In genomic region chr1:149954026-149954425, GRCm38 (mm10) we compare ENCODE assay signal across 29 mouse cellular contexts. TPM values are rescaled to one million over a fixed set of nuclear protein-coding genes. Genes with fewer than 3 reads are reported as not detected.
DNase-seq lines count a peak whose midpoint lies in the region; ATAC-seq and TF ChIP-seq lines count a peak whose summit lies in the region.
"Had no signal": no experiment of that assay in that cellular context is flagged by ENCODE, and none has a peak within 500 bp of the region (broad histone marks: within the 10 kb centered on the region; RNA-seq: fewer than 3 reads in every experiment).

No protein-coding gene starts in this region.

- peak; percentile 90 for DNase-seq in heart, adult 11 months
- no peak for DNase-seq in heart, adult 8-10 months (ENCODE audit: low spot score)
- DNase-seq in CH12.LX (ENCODE audit: extremely low read depth), result no peak
- DNase-seq in hindbrain, embryonic 11.5 days (ENCODE audit: low spot score), result no peak
- no peak for DNase-seq in thymus, postnatal 0 days (ENCODE audit: low spot score)
- DNase-seq in adrenal gland, postnatal 4 days (ENCODE audit: low spot score in 2 of 2), result no peak
- DNase-seq: adrenal gland, postnatal 36 days; cerebellum, adult 2 months; cerebellum, postnatal 36 days; heart, postnatal 10 days; kidney, adult 8-10 months; kidney, postnatal 14 days; layer of hippocampus, postnatal 36 days; lung, adult 18-20 months; lung, postnatal 14 days; right cerebral cortex, adult 18-20 months; right cerebral cortex, postnatal 4 days; thymus, adult 18-20 months; thymus, postnatal 4 days had no signal

- WGBS in hindbrain, embryonic 11.5 days, result 90% methylated on average over 6 of the region's 6 CpGs

- peak overlapping the region in 1 of 3 experiments; percentile 43 for H3K4me3 ChIP-seq in CH12.LX (replicated peaks in 1 of 3; ENCODE audit: low read depth in 2 of 3, low read length in 2 of 3, poor library complexity in 1 of 3)
- peak overlapping the region; percentile 58 for H3K4me3 ChIP-seq in megakaryocyte, embryonic 14.5 days (replicated peaks)
- H3K4me3 ChIP-seq in hindbrain, embryonic 11.5 days (ENCODE audit: low read depth, low read length), result no peak overlapping the region
- H3K4me3 ChIP-seq: forebrain, embryonic 13.5 days; heart, embryonic 12.5 days; hindbrain, embryonic 12.5 days; layer of hippocampus, adult 2 months; limb, embryonic 12.5 days; midbrain, embryonic 10.5 days; stomach, embryonic 15.5 days had no signal

- TF ChIP-seq RAD21 in CH12.LX (IDR thresholded peaks at IDR 0.05; ENCODE audit: low read depth, low read length), result no peak

- peak; percentile 77 for TF ChIP-seq EP300 in CH12.LX (IDR thresholded peaks at IDR 0.05; ENCODE audit: low read length)

- TF ChIP-seq CTCF in CH12.LX (conservative IDR thresholded peaks at IDR 0.05 in 1 of 2, IDR thresholded peaks at IDR 0.05 in 1 of 2; ENCODE audit: low read depth in 2 of 2, low read length in 2 of 2), result no peak

- in situ Hi-C loops in CH12.LX (cut with MboI; ENCODE audit: low pct_ligation_motif_present, low pct_unique_long_range_greater_than_20kb, low sequenced_read_pairs), result no loop called here

- H3K79me2 ChIP-seq in CH12.LX (replicated peaks; ENCODE audit: control insufficient read depth, extremely low read depth, insufficient read depth, poor library complexity, severe bottlenecking), result peaks cover 32% of the 10 kb centered on the region

- H3K4me2 ChIP-seq in CH12.LX (ENCODE audit: insufficient read depth, low read depth, poor library complexity, severe bottlenecking), result peak overlapping the region; percentile 93
- no peak overlapping the region for H3K4me2 ChIP-seq in hindbrain, embryonic 11.5 days (replicated peaks; ENCODE audit: low read depth, low read length)
- H3K4me2 ChIP-seq: forebrain, embryonic 13.5 days; heart, embryonic 12.5 days; hindbrain, embryonic 12.5 days; limb, embryonic 12.5 days; stomach, embryonic 15.5 days had no signal

- peak; percentile 30 for TF ChIP-seq POLR2A in CH12.LX (IDR thresholded peaks at IDR 0.05; ENCODE audit: low read depth, low read length)

- H3K9ac ChIP-seq in CH12.LX (ENCODE audit: insufficient read depth, low read depth), result peak overlapping the region; percentile 60
- no peak overlapping the region for H3K9ac ChIP-seq in hindbrain, embryonic 11.5 days (ENCODE audit: low read depth, low read length)
- H3K9ac ChIP-seq: forebrain, embryonic 13.5 days; heart, embryonic 12.5 days; hindbrain, embryonic 12.5 days; limb, embryonic 12.5 days; stomach, embryonic 15.5 days had no signal

- H3K4me1 ChIP-seq in CH12.LX (ENCODE audit: control insufficient read depth in 1 of 2, insufficient read depth in 2 of 2), result peaks cover 7 to 17% of the 10 kb centered on the region in 2 experiments
- H3K4me1 ChIP-seq in megakaryocyte, embryonic 14.5 days, result peaks cover 77% of the 10 kb centered on the region
- no peaks in the 10 kb centered on the region for H3K4me1 ChIP-seq in hindbrain, embryonic 11.5 days (replicated peaks; ENCODE audit: control insufficient read depth, insufficient read depth, low read length)
- H3K4me1 ChIP-seq: forebrain, embryonic 13.5 days; heart, embryonic 12.5 days; hindbrain, embryonic 12.5 days; limb, embryonic 12.5 days; midbrain, embryonic 10.5 days had no signal

- dilution Hi-C loops in CH12.LX (cut with MboI; ENCODE audit: extremely low pct_ligation_motif_present, extremely low pct_unique_long_range_greater_than_20kb, low sequenced_read_pairs), result no loop called here

- H3K27me3 ChIP-seq in CH12.LX (replicated peaks), result no peaks in the 10 kb centered on the region
- no peaks in the 10 kb centered on the region for H3K27me3 ChIP-seq in megakaryocyte, embryonic 14.5 days (replicated peaks)
- H3K27me3 ChIP-seq in hindbrain, embryonic 11.5 days (ENCODE audit: control insufficient read depth, insufficient read depth, low read length), result no peaks in the 10 kb centered on the region
- H3K27me3 ChIP-seq: forebrain, embryonic 13.5 days; heart, embryonic 12.5 days; hindbrain, embryonic 12.5 days; limb, embryonic 12.5 days; stomach, embryonic 15.5 days had no signal

- peak overlapping the region; percentile 92 for H3K27ac ChIP-seq in CH12.LX (ENCODE audit: insufficient read depth, low read depth)
- no peak overlapping the region for H3K27ac ChIP-seq in hindbrain, embryonic 11.5 days (ENCODE audit: low read depth, low read length)
- H3K27ac ChIP-seq: forebrain, embryonic 13.5 days; hindbrain, embryonic 12.5 days; layer of hippocampus, adult 2 months; limb, embryonic 12.5 days; midbrain, embryonic 10.5 days; stomach, embryonic 15.5 days had no signal

- H3K36me3 ChIP-seq in CH12.LX (replicated peaks in 1 of 2; ENCODE audit: control insufficient read depth in 1 of 2, insufficient read depth in 1 of 2, low read length in 1 of 2), result no peaks in the 10 kb centered on the region
- H3K36me3 ChIP-seq in megakaryocyte, embryonic 14.5 days (replicated peaks; ENCODE audit: low read length), result peaks cover 18% of the 10 kb centered on the region
- H3K36me3 ChIP-seq in hindbrain, embryonic 11.5 days (ENCODE audit: control insufficient read depth, insufficient read depth, low read length), result no peaks in the 10 kb centered on the region
- H3K36me3 ChIP-seq: heart, embryonic 12.5 days; hindbrain, embryonic 12.5 days; limb, embryonic 12.5 days; midbrain, embryonic 10.5 days; stomach, embryonic 15.5 days had no signal

- H3K9me3 ChIP-seq in CH12.LX (replicated peaks; ENCODE audit: low read length), result no peaks in the 10 kb centered on the region
- no peaks in the 10 kb centered on the region for H3K9me3 ChIP-seq in megakaryocyte, embryonic 14.5 days
- H3K9me3 ChIP-seq in hindbrain, embryonic 11.5 days (ENCODE audit: control insufficient read depth, low read length), result no peaks in the 10 kb centered on the region
- H3K9me3 ChIP-seq: forebrain, embryonic 13.5 days; heart, embryonic 12.5 days; hindbrain, embryonic 12.5 days; limb, embryonic 12.5 days; midbrain, embryonic 10.5 days; stomach, embryonic 15.5 days had no signal

- ATAC-seq in common myeloid progenitor, adult 5-6 weeks (replicated peaks; ENCODE audit: low read depth, poor library complexity, severe bottlenecking), result peak; percentile 78
- ATAC-seq in hindbrain, embryonic 11.5 days (ENCODE audit: low FRiP score), result no peak
- ATAC-seq: forebrain, embryonic 13.5 days; midbrain, embryonic 16.5 days had no signal

TF ChIP-seq in CH12.LX, 34 proteins besides CTCF, POLR2A, EP300 and RAD21 (continues in another document):
- no peak for TF ChIP-seq SIN3A (IDR thresholded peaks at IDR 0.05; ENCODE audit: low read length)
- TF ChIP-seq ELF1 (IDR thresholded peaks at IDR 0.05; ENCODE audit: low read depth, low read length), result peak; percentile 78
- peak; percentile 35; the same call in 1 of the 2 replicates for TF ChIP-seq NELFE (IDR thresholded peaks at IDR 0.05; ENCODE audit: low read depth, low read length)
- TF ChIP-seq UBTF (IDR thresholded peaks at IDR 0.05; ENCODE audit: low read depth, low read length), result no peak
- peak; percentile 70; the same call in 1 of the 2 replicates for TF ChIP-seq CHD1 (IDR thresholded peaks at IDR 0.05; ENCODE audit: low read depth, low read length)
- TF ChIP-seq IRF4 (IDR thresholded peaks at IDR 0.05; ENCODE audit: low read depth, low read length), result peak; percentile 67; the same call in 1 of the 2 replicates
- TF ChIP-seq BHLHE40 (IDR thresholded peaks at IDR 0.05; ENCODE audit: low read depth, low read length), result 0 out of 2 replicates have a peak, but pooled peaks have one; percentile 17
- no peak for TF ChIP-seq MAFK (IDR thresholded peaks at IDR 0.05; ENCODE audit: insufficient replicate concordance, low read length)
- no peak for TF ChIP-seq USF2 (conservative IDR thresholded peaks at IDR 0.05; ENCODE audit: low read depth, low read length)
- TF ChIP-seq MYC (IDR thresholded peaks at IDR 0.05; ENCODE audit: low read depth, low read length), result peak; percentile 56; the same call in 1 of the 2 replicates
- 0 out of 2 replicates have a peak, but pooled peaks have one; percentile 25 for TF ChIP-seq TBP (conservative IDR thresholded peaks at IDR 0.05; ENCODE audit: low read depth, low read length)
- TF ChIP-seq ETS1 (conservative IDR thresholded peaks at IDR 0.05; ENCODE audit: low read depth, low read length), result no peak
- no peak for TF ChIP-seq ZC3H11A (IDR thresholded peaks at IDR 0.05; ENCODE audit: low read depth, low read length)
- no peak for TF ChIP-seq ZKSCAN1 (IDR thresholded peaks at IDR 0.05; ENCODE audit: borderline replicate concordance, low read depth, low read length)
- TF ChIP-seq ZMIZ1 (IDR thresholded peaks at IDR 0.05; ENCODE audit: low read depth, low read length), result no peak
- TF ChIP-seq RCOR1 (conservative IDR thresholded peaks at IDR 0.05; ENCODE audit: low read depth, low read length), result peak; percentile 27; the same call in 1 of the 2 replicates
- no peak for TF ChIP-seq NRF1 (IDR thresholded peaks at IDR 0.05; ENCODE audit: low read depth, low read length)
- no peak for TF ChIP-seq USF1 (IDR thresholded peaks at IDR 0.05; ENCODE audit: low read depth, low read length)
- no peak for TF ChIP-seq HCFC1 (IDR thresholded peaks at IDR 0.05; ENCODE audit: low read depth, low read length)
- TF ChIP-seq MAX (IDR thresholded peaks at IDR 0.05; ENCODE audit: low read length), result no peak
- 0 out of 2 replicates have a peak, but pooled peaks have one; percentile 25 for TF ChIP-seq ZNF384 (IDR thresholded peaks at IDR 0.05; ENCODE audit: low read depth, low read length)
- no peak for TF ChIP-seq MXI1 (IDR thresholded peaks at IDR 0.05; ENCODE audit: low read depth, low read length)
- peak; percentile 29; the same call in 1 of the 2 replicates for TF ChIP-seq MEF2A (IDR thresholded peaks at IDR 0.05; ENCODE audit: borderline replicate concordance, low read depth, low read length)
- TF ChIP-seq JUND (conservative IDR thresholded peaks at IDR 0.05; ENCODE audit: low read depth, low read length), result no peak
- no peak for TF ChIP-seq E2F4 (IDR thresholded peaks at IDR 0.05; ENCODE audit: insufficient replicate concordance, low read depth, low read length)
- TF ChIP-seq JUN (IDR thresholded peaks at IDR 0.05; ENCODE audit: insufficient read depth, low read depth, low read length), result no peak

RNA-seq across cellular contexts. Expression of gene Pla2g4a, which starts 7.1 kb away (rescaled TPM):
- total RNA-seq in heart, adult 8-10 months (2022), result 1 to 10 TPM; 2.5 to 4.5 (median 2.9) TPM
- total RNA-seq in CH12.LX (2012; rRNA removed), result 13.8 and 15.6 TPM in 2 replicates
- total RNA-seq in CH12.LX (2014; rRNA removed), result 3.2 and 5.0 TPM in 2 replicates
- 3.5 and 4.2 TPM in 2 replicates for polyA plus RNA-seq in CH12.LX (2012; ENCODE audit: insufficient read length, low read depth)
- total RNA-seq in common myeloid progenitor, adult 5-6 weeks (2017), result 98.8 and 117 TPM in 2 replicates
- polyA plus RNA-seq in megakaryocyte, embryonic 14.5 days (2012; ENCODE audit: insufficient read depth, low replicate concordance), result 0.58 and 5.3 TPM in 2 replicates
- polyA plus RNA-seq in hindbrain, embryonic 11.5 days (2014; fragmentation: Nextera tagmentation; extraction: Ambion mirVana), result 5.3 and 8.7 TPM in 2 replicates
- 9.9 and 10.0 TPM in 2 replicates for polyA plus RNA-seq in thymus, postnatal 0 days (2015; fragmentation: Nextera tagmentation; extraction: Ambion mirVana)
- 10 to 100 TPM in 1 of 2 experiments, 1 to 10 TPM in 1; 9.9 to 10.4 TPM for total RNA-seq in adrenal gland, postnatal 4 days (2021)
